Mouse (Mus musculus) bone marrow macrophage, adult 2 months (primary cell): ENCODE results near the gene Atg7. TPM values are rescaled to one million over a fixed set of nuclear protein-coding genes. Genes with fewer than 3 reads are reported as not detected.

Source experiments
- H3K27ac ChIP-seq: 2 replicates; pipeline ENCODE4 v1.5.1; 2012; ENCODE audit warnings: low read depth, low read length; ENCODE audit not compliant: insufficient read depth
- H3K4me1 ChIP-seq: 2 replicates; pipeline ENCODE4 v1.6.1; 2012; ENCODE audit warnings: low read length; ENCODE audit not compliant: control insufficient read depth, insufficient read depth
- H3K4me3 ChIP-seq: 2 replicates; pipeline ENCODE4 v1.5.1; 2012; ENCODE audit warnings: mild to moderate bottlenecking, low read length, moderate library complexity; ENCODE audit not compliant: insufficient read depth
- CTCF ChIP-seq: IDR thresholded peaks from 2 replicates; pipeline ENCODE4 v1.5.1; 2012; ENCODE audit warnings: low read depth, mild to moderate bottlenecking, low read length, moderate library complexity
- POLR2A ChIP-seq: IDR thresholded peaks from 2 replicates; pipeline ENCODE4 v1.6.1; 2012; ENCODE audit warnings: mild to moderate bottlenecking, low read depth, low read length, borderline replicate concordance
- polyA plus RNA-seq: library from polyadenylated mRNA; stranded (reverse); fragments of >200 nt; gene quantifications from 2 replicates; pipeline ENCODE4 v1.2.4, GENCODE M21; 2012; ENCODE audit not compliant: missing spikeins, insufficient read depth, insufficient read length

The Atg7 gene
- polyA plus RNA-seq, 1 experiment: 53.2 TPM

- no peak for TF ChIP-seq POLR2A
- TF ChIP-seq CTCF: peak; percentile 65
- H3K27ac ChIP-seq: no peak overlapping the region
- no peaks in the 10 kb centered on the region for H3K4me1 ChIP-seq
- no peak overlapping the region for H3K4me3 ChIP-seq
Measured at GRCm38 (mm10) chr6:114700704-114701103, 57.8 kb downstream of the Atg7 start.

GRCm38 (mm10) chr6:114707032-114707431 lies 64.1 kb downstream of the Atg7 start:
- no peak for TF ChIP-seq POLR2A
- TF ChIP-seq CTCF: no peak
- no peaks in the 10 kb centered on the region for H3K4me1 ChIP-seq
- H3K27ac ChIP-seq: no peak overlapping the region
- H3K4me3 ChIP-seq: no peak overlapping the region

GRCm38 (mm10) chr6:114712242-114713050 lies 69.5 kb downstream of the Atg7 start:
- no peaks in the 10 kb centered on the region for H3K4me1 ChIP-seq
- TF ChIP-seq CTCF (no peak), POLR2A (no peak)
- no peak overlapping the region for H3K4me3 ChIP-seq
- H3K27ac ChIP-seq: no peak overlapping the region

- TF ChIP-seq POLR2A (no peak), CTCF (no peak)
- Histone ChIP-seq H3K27ac (no peak overlapping the region), H3K4me1 (no peaks in the 10 kb centered on the region), H3K4me3 (no peak overlapping the region)
Measured at GRCm38 (mm10) chr6:114713538-114713937, 70.6 kb downstream of the Atg7 start.

- TF ChIP-seq POLR2A: no peak
- TF ChIP-seq CTCF: no peak
- Histone ChIP-seq H3K4me1 (no peaks in the 10 kb centered on the region), H3K27ac (no peak overlapping the region), H3K4me3 (no peak overlapping the region)
Measured at GRCm38 (mm10) chr6:114714654-114715053, 71.8 kb downstream of the Atg7 start.

GRCm38 (mm10) chr6:114715289-114716030 lies 72.6 kb downstream of the Atg7 start:
- Histone ChIP-seq H3K27ac (no peak overlapping the region), H3K4me3 (no peak overlapping the region), H3K4me1 (no peaks in the 10 kb centered on the region)
- TF ChIP-seq CTCF (no peak), POLR2A (no peak)

GRCm38 (mm10) chr6:114719100-114719499 lies 76.2 kb downstream of the Atg7 start:
- H3K4me3 ChIP-seq: no peak overlapping the region

GRCm38 (mm10) chr6:114719665-114720064 lies 76.8 kb downstream of the Atg7 start:
- H3K4me1 ChIP-seq: no peaks in the 10 kb centered on the region
- TF ChIP-seq POLR2A (no peak), CTCF (no peak)

More at GRCm38 (mm10) chr6:114719100-114719499, 76.2 kb downstream of the Atg7 start:
- TF ChIP-seq POLR2A (no peak), CTCF (no peak)
- no peaks in the 10 kb centered on the region for H3K4me1 ChIP-seq
- no peak overlapping the region for H3K27ac ChIP-seq

GRCm38 (mm10) chr6:114722046-114722445 lies 79.1 kb downstream of the Atg7 start:
- H3K4me1 ChIP-seq: no peaks in the 10 kb centered on the region
- H3K27ac ChIP-seq: no peak overlapping the region
- no peak for TF ChIP-seq POLR2A
- no peak for TF ChIP-seq CTCF
- no peak overlapping the region for H3K4me3 ChIP-seq

More at GRCm38 (mm10) chr6:114719665-114720064, 76.8 kb downstream of the Atg7 start:
- H3K27ac ChIP-seq: no peak overlapping the region
- H3K4me3 ChIP-seq: no peak overlapping the region

GRCm38 (mm10) chr6:114723925-114724324 lies 81.0 kb downstream of the Atg7 start:
- TF ChIP-seq CTCF (0 out of 2 replicates have a peak, but pooled peaks have one; percentile 25), POLR2A (no peak)
- no peak overlapping the region for H3K4me3 ChIP-seq
- no peaks in the 10 kb centered on the region for H3K4me1 ChIP-seq
- no peak overlapping the region for H3K27ac ChIP-seq
